Mouse (Mus musculus) megakaryocyte-erythroid progenitor cell, adult 5 weeks (primary cell): ENCODE results near the gene Prkcq. TPM values are rescaled to one million over a fixed set of nuclear protein-coding genes. Genes with fewer than 3 reads are reported as not detected.

Experiments
- polyA plus RNA-seq: library from polyadenylated mRNA; stranded (reverse); fragments of >175 nt; gene quantifications from 2 replicates; pipeline ENCODE4 v1.2.3, GENCODE M21; 2012

The Prkcq gene
- 1.8 and 2.6 TPM in 2 replicates for polyA plus RNA-seq

DNA sequence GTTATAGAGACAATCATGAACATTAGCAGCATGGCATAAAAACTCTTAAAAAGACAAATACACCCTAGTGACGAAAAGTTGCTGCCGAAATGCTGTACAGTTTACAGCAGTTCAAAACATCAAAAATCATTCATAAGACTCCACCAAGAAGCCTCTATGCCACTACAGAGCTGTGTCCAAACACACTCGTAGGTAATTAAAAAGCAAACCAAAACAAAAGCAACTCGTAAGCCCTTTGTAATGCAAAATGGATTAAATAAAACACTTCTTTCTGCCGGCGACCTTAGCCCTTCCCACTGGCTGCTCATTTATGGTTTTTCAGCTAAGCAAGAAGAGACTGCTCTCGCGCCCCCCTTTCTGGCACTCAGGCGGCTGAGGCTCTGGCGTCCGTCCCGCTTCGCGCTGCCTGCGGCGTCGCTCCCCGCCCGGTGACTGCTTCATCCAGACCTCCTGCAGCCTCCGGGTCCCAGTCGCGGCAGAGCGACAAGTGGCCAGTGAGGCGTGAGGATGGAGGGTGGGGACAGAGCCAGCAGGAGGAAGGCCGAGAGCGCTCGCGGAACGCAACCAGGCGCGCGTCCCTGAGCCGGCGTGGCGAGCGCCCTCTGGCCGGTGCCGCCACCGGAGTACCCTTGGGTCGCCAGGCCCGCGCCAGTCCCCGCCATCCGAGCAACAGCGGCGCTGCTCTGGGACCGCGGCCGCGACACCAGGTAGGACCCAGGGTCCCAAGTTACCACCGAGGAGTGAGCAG is at the start of gene Prkcq:
TSS of gene Prkcq (plus strand) at position 355 of the 748 bp plus-strand sequence.

